Mouse (Mus musculus) G1E (cell line): ENCODE measurements around the gene Gabbr2.

ENCODE experiments used
- CTCF ChIP-seq: IDR thresholded peaks from 2 replicates; pipeline ENCODE4 v1.5.1; 2012; ENCODE audit warnings: low read depth, low read length, inconsistent platforms, mixed read lengths
- GATA1 ChIP-seq: IDR thresholded peaks from 2 replicates; pipeline ENCODE4 v1.6.1; 2012; ENCODE audit warnings: borderline replicate concordance, low read length, inconsistent platforms, mixed read lengths

- TF ChIP-seq CTCF: no peak
- no peak for TF ChIP-seq GATA1
These were observed 217.0 kb downstream of the Gabbr2 start for GRCm38 (mm10) chr4:46774652-46775051.
